Mouse (Mus musculus): ENCODE data around the gene Nhs.
A peak's percentile ranks its signal among the peaks of the same experiment; 100 is the strongest.

Gene Nhs

GRCm38 (mm10) chrX:162159637-162160611, at the start of gene Nhs:
Gene Nhs, minus strand, starts transcription at chrX:162159730.
- peak; percentile 87 for DNase-seq

GRCm38 (mm10) chrX:162206350-162206884, 46.9 kb upstream of the Nhs start:
- no peak for DNase-seq

- DNase-seq: peak; percentile 57
Measured at GRCm38 (mm10) chrX:162158743-162159636, 540 bp downstream of the Nhs start.

GRCm38 (mm10) chrX:162158142-162158541, 1.4 kb downstream of the Nhs start:
- peak; percentile 62 for DNase-seq

GRCm38 (mm10) chrX:162137807-162138206, 21.7 kb downstream of the Nhs start:
- peak; percentile 18 for DNase-seq

- DNase-seq: peak; percentile 66
Measured at GRCm38 (mm10) chrX:162113257-162113656, 46.3 kb downstream of the Nhs start.

- DNase-seq: no peak
Measured at GRCm38 (mm10) chrX:162102802-162103434, 56.6 kb downstream of the Nhs start.

- peak; percentile 22 for DNase-seq
Measured at GRCm38 (mm10) chrX:162098364-162098763, 61.2 kb downstream of the Nhs start.

GRCm38 (mm10) chrX:162087291-162087690, 72.2 kb downstream of the Nhs start:
- DNase-seq: no peak

- DNase-seq: peak; percentile 56
Measured at GRCm38 (mm10) chrX:162085897-162086200, 73.7 kb downstream of the Nhs start.

GRCm38 (mm10) chrX:162085062-162085896, 74.3 kb downstream of the Nhs start:
- no peak for DNase-seq

- DNase-seq: no peak
Measured at GRCm38 (mm10) chrX:162063164-162063563, 96.4 kb downstream of the Nhs start.

- no peak for DNase-seq
Measured at GRCm38 (mm10) chrX:162055635-162056034, 103.9 kb downstream of the Nhs start.

GRCm38 (mm10) chrX:162053566-162053965, 106.0 kb downstream of the Nhs start:
- DNase-seq: no peak

GRCm38 (mm10) chrX:162052534-162052933, 107.0 kb downstream of the Nhs start:
- DNase-seq: no peak

- DNase-seq: no peak
Measured at GRCm38 (mm10) chrX:162049616-162050015, 109.9 kb downstream of the Nhs start.

GRCm38 (mm10) chrX:162045527-162045926, 114.0 kb downstream of the Nhs start:
- no peak for DNase-seq

GRCm38 (mm10) chrX:162044109-162044508, 115.4 kb downstream of the Nhs start:
- DNase-seq: no peak

- DNase-seq: peak; percentile 74
Measured at GRCm38 (mm10) chrX:162025210-162025953, 134.1 kb downstream of the Nhs start.

GRCm38 (mm10) chrX:162021724-162022123, 137.8 kb downstream of the Nhs start:
- DNase-seq: peak; percentile 43

GRCm38 (mm10) chrX:162020039-162020566, 139.4 kb downstream of the Nhs start:
- no peak for DNase-seq

Measured in kidney, postnatal 10 days (tissue).